Mouse (Mus musculus) lung, postnatal 0 days (tissue): ENCODE measurements at regions not wholly inside any gene's neighbourhood (a gene's known extent, or its start where the extent isn't known, plus 50 kb on each side); places are given as distances from the start of the nearest gene placed in this dataset.

ENCODE experiments used
- ATAC-seq: fragments of 200-750 bp; cut with Nextera tagmentation; 2 replicates; pipeline ENCODE4 v1.8.0; 2017; ENCODE audit warnings: moderate library complexity
- DNase-seq: peaks from one replicate; pipeline ENCODE4 v3.0.0-alpha.2; 2016; ENCODE audit warnings: low spot score
- H3K27ac ChIP-seq: fragments of 300-500 bp; sonication (generic); 2 replicates; pipeline ENCODE4 v1.5.1; 2014; ENCODE audit warnings: antibody characterized with exemption, mild to moderate bottlenecking, low read length, mixed read lengths
- H3K27me3 ChIP-seq: fragments of 300-500 bp; sonication (generic); replicated peaks from 2 replicates; pipeline ENCODE4 v1.6.1; 2014; ENCODE audit warnings: low read length, mixed read lengths; ENCODE audit not compliant: insufficient read depth
- H3K36me3 ChIP-seq: fragments of 300-500 bp; sonication (generic); 2 replicates; pipeline ENCODE4 v1.6.1; 2014; ENCODE audit warnings: low read length, mixed read lengths; ENCODE audit not compliant: insufficient read depth
- H3K4me1 ChIP-seq: fragments of 300-500 bp; sonication (generic); 2 replicates; pipeline ENCODE4 v1.6.1; 2014; ENCODE audit warnings: antibody characterized with exemption, low read depth, low read length, mixed read lengths; ENCODE audit not compliant: insufficient read depth
- H3K4me2 ChIP-seq: fragments of 300-500 bp; sonication (generic); replicated peaks from 2 replicates; pipeline ENCODE4 v1.6.1; 2014; ENCODE audit warnings: low read depth, mild to moderate bottlenecking, low read length, moderate library complexity, mixed read lengths
- H3K4me3 ChIP-seq: fragments of 300-500 bp; sonication (generic); 2 replicates; pipeline ENCODE4 v1.5.1; 2014; ENCODE audit warnings: low read depth, low read length
- H3K9ac ChIP-seq: fragments of 300-500 bp; sonication (generic); replicated peaks from 2 replicates; pipeline ENCODE4 v1.6.1; 2014; ENCODE audit warnings: low read depth, mild to moderate bottlenecking
- H3K9me3 ChIP-seq: fragments of 300-500 bp; sonication (generic); 2 replicates; pipeline ENCODE4 v1.6.1; 2016; ENCODE audit warnings: low read length, mixed read lengths
- CTCF ChIP-seq: IDR thresholded peaks from 2 replicates; pipeline ENCODE4 v1.5.1; 2016; ENCODE audit warnings: antibody characterized with exemption, mild to moderate bottlenecking
- EP300 ChIP-seq: IDR thresholded peaks from 2 replicates; pipeline ENCODE4 v1.6.1; 2016; ENCODE audit warnings: antibody characterized with exemption, mild to moderate bottlenecking, control low read depth
- WGBS: fragments of 180-500 bp; shearing (Covaris S2); extraction: QIAGEN DNeasy Blood & Tissue Kit; methylation state at CpG from one replicate; pipeline ENCODE4 v1.1.7; 2014; 5-methylcytosine and 5-hydroxymethylcytosine counted together

- Histone ChIP-seq H3K4me2 (no peak overlapping the region), H3K27me3 (no peaks in the 10 kb centered on the region), H3K36me3 (no peaks in the 10 kb centered on the region), H3K27ac (no peak overlapping the region), H3K9me3 (no peaks in the 10 kb centered on the region), H3K4me3 (no peak overlapping the region), H3K9ac (no peak overlapping the region), H3K4me1 (no peaks in the 10 kb centered on the region)
- ATAC-seq (no peak), DNase-seq (no peak)
- WGBS: 73% methylated on average over 6 of the region's 6 CpGs
- no peak for TF ChIP-seq EP300
- no peak for TF ChIP-seq CTCF
Measured at GRCm38 (mm10) chr1:47103321-47103988, 210.8 kb upstream of the Slc39a10 start.

- 77% methylated on average over 7 of the region's 7 CpGs for WGBS
- H3K9me3 ChIP-seq: no peaks in the 10 kb centered on the region
- H3K27me3 ChIP-seq: no peaks in the 10 kb centered on the region
- H3K27ac ChIP-seq: no peak overlapping the region
- H3K36me3 ChIP-seq: no peaks in the 10 kb centered on the region
- H3K4me3 ChIP-seq: no peak overlapping the region
- H3K4me1 ChIP-seq: no peaks in the 10 kb centered on the region
- DNase-seq (no peak), ATAC-seq (no peak)
- H3K4me2 ChIP-seq: no peak overlapping the region
- H3K9ac ChIP-seq: no peak overlapping the region
- TF ChIP-seq CTCF (no peak), EP300 (no peak)
Measured at GRCm38 (mm10) chr1:47097084-47097996, 204.7 kb upstream of the Slc39a10 start.

GRCm38 (mm10) chr1:47094498-47094897 is 201.8 kb upstream of the Slc39a10 start:
- WGBS: 29% methylated on average over 3 of the region's 3 CpGs
- no peak for DNase-seq
- H3K36me3 ChIP-seq: no peaks in the 10 kb centered on the region
- H3K4me2 ChIP-seq: no peak overlapping the region
- no peak overlapping the region for H3K9ac ChIP-seq
- TF ChIP-seq EP300 (no peak), CTCF (no peak)
- no peak for ATAC-seq
- no peaks in the 10 kb centered on the region for H3K27me3 ChIP-seq
- no peaks in the 10 kb centered on the region for H3K9me3 ChIP-seq
- no peak overlapping the region for H3K4me3 ChIP-seq
- no peaks in the 10 kb centered on the region for H3K4me1 ChIP-seq
- H3K27ac ChIP-seq: no peak overlapping the region

GRCm38 (mm10) chr1:47093289-47093947 is 200.8 kb upstream of the Slc39a10 start:
- no peak for TF ChIP-seq EP300
- no peak for TF ChIP-seq CTCF
- no peak for ATAC-seq

DNA sequence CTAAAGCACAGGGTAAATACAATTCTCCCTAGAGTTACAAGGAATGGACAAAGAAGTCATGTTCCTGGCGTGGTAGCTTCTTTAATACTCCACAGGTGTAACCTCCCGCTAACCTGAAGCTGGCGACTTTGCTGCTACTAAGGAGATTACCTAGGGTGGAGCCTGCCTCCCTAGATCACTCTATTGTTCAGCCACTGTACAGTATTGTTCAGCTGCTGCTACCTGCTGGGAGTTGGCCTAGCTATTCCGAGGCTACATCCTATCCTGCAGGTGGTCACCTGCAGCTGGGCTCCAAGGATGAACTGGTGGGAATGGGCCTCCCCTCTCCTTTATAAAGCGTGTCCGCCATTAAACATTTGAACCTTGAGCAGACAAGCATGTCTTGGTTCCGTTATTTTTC is 183.8 kb upstream of the Slc39a10 start:
- Histone ChIP-seq H3K27me3 (no peaks in the 10 kb centered on the region), H3K9ac (no peak overlapping the region), H3K4me1 (no peaks in the 10 kb centered on the region), H3K9me3 (no peaks in the 10 kb centered on the region), H3K4me2 (no peak overlapping the region), H3K4me3 (no peak overlapping the region), H3K36me3 (no peaks in the 10 kb centered on the region), H3K27ac (no peak overlapping the region)
- DNase-seq: no peak
- WGBS: 81% methylated on average over 7 of the region's 7 CpGs
- TF ChIP-seq CTCF: no peak
- no peak for TF ChIP-seq EP300
- no peak for ATAC-seq

More at GRCm38 (mm10) chr1:47093289-47093947, 200.8 kb upstream of the Slc39a10 start:
- WGBS: 52% methylated on average over 6 of the region's 6 CpGs
- Histone ChIP-seq H3K4me1 (no peaks in the 10 kb centered on the region), H3K27me3 (no peaks in the 10 kb centered on the region), H3K9me3 (no peaks in the 10 kb centered on the region), H3K27ac (no peak overlapping the region), H3K9ac (no peak overlapping the region), H3K36me3 (no peaks in the 10 kb centered on the region), H3K4me3 (no peak overlapping the region), H3K4me2 (no peak overlapping the region)
- no peak for DNase-seq

- no peak overlapping the region for H3K27ac ChIP-seq
- no peak overlapping the region for H3K4me2 ChIP-seq
- ATAC-seq: no peak
- DNase-seq: no peak
- no peak overlapping the region for H3K4me3 ChIP-seq
- no peaks in the 10 kb centered on the region for H3K9me3 ChIP-seq
- WGBS: 55% methylated on average over 1 of the region's 1 CpGs
- H3K36me3 ChIP-seq: no peaks in the 10 kb centered on the region
- TF ChIP-seq EP300 (no peak), CTCF (no peak)
- no peaks in the 10 kb centered on the region for H3K4me1 ChIP-seq
- H3K9ac ChIP-seq: no peak overlapping the region
- no peaks in the 10 kb centered on the region for H3K27me3 ChIP-seq
Measured at GRCm38 (mm10) chr1:47058149-47058548, 165.5 kb upstream of the Slc39a10 start.
